Mouse (Mus musculus): ENCODE measurements at regions not wholly inside any gene's neighbourhood (a gene's known extent, or its start where the extent isn't known, plus 50 kb on each side); places are given as distances from the start of the nearest gene placed in this dataset.
"Not testable (repeated sequence)": the region's sequence is repeated elsewhere in the genome, so short reads cannot be mapped to it uniquely, and the experiment has no call there.

GRCm38 (mm10) chr2:114723971-114724666 is 69.4 kb upstream of the Dph6 start:
- in situ Hi-C loops (cut with MseI, MboI) = no loop called here

- in situ Hi-C loops (cut with MseI, MboI) = no loop called here
These were observed 72.4 kb upstream of the Dph6 start for GRCm38 (mm10) chr2:114727197-114727596.

- in situ Hi-C loops (cut with MseI, MboI) = no loop called here
These were observed 80.3 kb upstream of the Dph6 start for GRCm38 (mm10) chr2:114734861-114735569.

DNA sequence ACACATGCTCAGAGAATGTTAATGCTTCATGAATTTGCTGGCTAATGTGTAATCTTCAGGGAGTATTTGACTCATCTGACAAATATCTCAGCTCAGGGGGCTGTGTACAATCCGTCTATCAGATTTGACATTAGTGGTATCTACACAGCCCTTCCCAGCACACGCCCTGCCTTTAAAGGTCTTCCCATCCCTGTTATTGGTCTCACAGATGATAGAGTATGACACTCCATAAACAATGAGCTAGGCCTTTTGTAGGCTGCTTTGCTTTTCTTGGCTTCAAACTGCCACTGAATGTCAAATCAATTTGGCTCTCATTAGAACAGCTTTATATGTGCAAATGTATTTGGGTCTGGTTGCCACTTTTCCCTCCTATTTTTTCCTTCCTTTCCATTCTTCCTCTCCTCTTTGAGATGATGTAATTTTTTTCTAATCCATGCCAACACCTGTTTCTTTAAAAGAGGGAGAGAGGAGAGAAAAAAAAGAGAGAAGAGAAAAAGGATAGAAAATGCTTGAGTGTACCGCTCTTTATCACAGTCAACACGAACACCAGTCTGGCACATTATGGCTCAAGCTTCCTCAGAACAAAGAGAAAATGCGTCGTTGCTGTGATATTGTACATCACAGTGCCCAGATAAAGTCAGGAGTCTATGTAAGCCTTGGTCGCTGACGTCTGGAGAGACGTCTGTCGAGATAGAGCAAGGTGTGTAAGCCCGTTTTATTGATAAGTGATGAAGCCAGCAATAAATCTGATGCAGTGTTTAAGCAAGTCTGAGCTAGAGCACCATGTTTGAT is 84.9 kb upstream of the Dph6 start:
- in situ Hi-C loops (cut with MseI, MboI) = no loop called here

DNA sequence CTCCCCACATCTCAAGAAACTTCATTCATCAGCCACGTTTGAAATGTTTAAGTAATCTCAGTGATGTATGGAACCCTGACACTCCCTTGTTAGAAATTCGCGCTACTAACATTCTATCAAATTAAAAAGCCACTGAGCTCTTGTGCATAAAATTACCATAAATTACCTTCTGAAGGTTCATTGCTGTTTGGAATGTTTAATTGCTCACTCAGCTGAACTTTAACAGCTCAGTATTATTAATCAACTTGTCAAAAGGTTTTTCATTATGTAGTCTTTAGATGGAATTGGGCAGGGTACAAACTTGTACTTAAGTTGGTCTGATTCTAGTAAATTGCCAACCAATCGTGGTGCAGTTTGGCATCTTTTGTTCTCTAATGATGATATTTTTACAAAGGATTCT is 108.5 kb upstream of the Dph6 start:
- in situ Hi-C loops (cut with MseI, MboI) = no loop called here

DNA sequence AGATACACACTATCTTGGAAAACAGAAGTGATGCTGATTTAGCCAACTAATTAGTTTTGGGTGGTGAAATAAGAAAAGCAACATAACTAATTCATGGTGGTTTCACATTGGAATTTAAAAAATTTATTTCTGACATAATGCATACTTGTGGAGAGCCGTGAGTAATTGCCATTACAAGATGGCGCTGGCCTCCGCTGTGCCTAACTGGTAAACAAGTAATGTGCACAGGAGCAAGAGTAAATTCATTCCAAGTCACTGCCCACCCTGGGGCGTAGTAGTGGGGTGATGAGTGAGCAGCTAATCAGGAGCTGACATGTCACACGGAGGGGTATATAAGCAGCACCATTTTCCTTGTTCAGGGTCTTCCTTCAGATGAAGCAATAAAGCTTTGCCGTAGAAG is 119.0 kb upstream of the Dph6 start:
- in situ Hi-C loops (cut with MseI, MboI) = not testable (repeated sequence)

DNA sequence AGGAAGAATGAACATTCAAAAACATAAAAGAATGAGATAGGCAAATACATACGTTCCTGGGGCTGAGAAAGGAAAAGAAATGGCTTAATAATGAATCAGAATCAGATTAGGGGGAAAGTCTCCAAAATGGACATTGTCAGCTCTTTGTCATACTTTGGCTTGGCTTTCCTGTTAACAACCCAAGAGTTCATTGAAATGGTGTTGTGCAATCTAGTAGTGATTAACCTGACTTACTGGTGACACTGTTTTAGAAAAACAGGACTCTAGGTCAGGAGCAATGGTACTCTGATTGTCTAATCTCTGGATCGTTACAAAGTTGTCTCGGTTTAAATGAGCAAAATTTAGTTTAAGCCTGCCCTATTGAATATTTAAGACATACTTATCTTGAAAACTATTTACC is 119.5 kb upstream of the Dph6 start:
- in situ Hi-C loops (cut with MseI, MboI) = no loop called here

- in situ Hi-C loops (cut with MseI, MboI) = no loop called here
These were observed 120.8 kb upstream of the Dph6 start for GRCm38 (mm10) chr2:114775532-114775931.

GRCm38 (mm10) chr2:114776176-114776575 is 121.4 kb upstream of the Dph6 start:
- in situ Hi-C loops (cut with MseI, MboI) = no loop called here

GRCm38 (mm10) chr2:114782450-114782849 is 127.7 kb upstream of the Dph6 start:
- in situ Hi-C loops (cut with MseI, MboI) = no loop called here

- in situ Hi-C loops (cut with MseI, MboI) = no loop called here
These were observed 129.4 kb upstream of the Dph6 start for GRCm38 (mm10) chr2:114784191-114784590.

DNA sequence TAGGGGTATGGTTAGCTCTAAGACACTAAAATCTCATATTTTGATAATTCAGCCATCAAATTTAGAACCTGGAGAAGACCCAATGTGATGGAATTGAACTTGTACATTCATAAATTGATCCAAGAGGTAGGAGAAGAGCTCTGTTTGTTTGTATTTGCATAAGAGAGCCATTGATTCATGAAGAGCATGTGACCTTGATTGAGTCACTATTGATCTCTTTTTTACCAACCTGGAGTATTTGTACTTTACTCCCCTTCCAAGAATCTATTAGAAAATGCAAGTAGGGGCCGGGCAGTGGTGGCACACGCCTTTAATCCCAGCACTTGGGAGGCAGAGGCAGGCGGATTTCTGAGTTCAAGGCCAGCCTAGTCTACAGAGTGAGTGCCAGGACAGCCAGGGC is 133.5 kb upstream of the Dph6 start:
- in situ Hi-C loops (cut with MseI, MboI) = no loop called here

GRCm38 (mm10) chr2:114796630-114797290 is 142.0 kb upstream of the Dph6 start:
- in situ Hi-C loops (cut with MseI, MboI) = no loop called here

GRCm38 (mm10) chr2:114797291-114797650 is 142.5 kb upstream of the Dph6 start:
- in situ Hi-C loops (cut with MseI, MboI) = no loop called here

- in situ Hi-C loops (cut with MseI, MboI) = no loop called here
These were observed 148.5 kb upstream of the Dph6 start for GRCm38 (mm10) chr2:114803241-114803640.

DNA sequence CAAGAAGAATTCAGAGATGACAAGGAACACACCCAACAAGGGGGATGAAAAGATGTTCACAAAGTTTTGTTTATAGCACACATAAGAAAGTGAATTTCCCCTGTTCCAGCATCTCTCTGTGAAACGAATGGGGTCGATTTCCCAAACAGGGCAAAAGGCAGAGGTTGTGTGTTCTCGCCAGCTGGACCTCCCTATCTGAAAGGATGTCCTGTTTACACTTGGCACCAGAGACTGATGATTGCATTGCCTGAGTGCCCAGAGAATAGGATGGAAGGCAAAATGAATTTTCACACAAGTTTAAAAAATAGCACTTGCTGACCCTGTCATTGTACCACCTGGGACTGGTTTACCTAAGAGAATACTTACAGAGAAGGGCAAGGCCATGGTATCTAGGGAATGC is 149.2 kb upstream of the Dph6 start:
- in situ Hi-C loops (cut with MseI, MboI) = no loop called here

GRCm38 (mm10) chr2:114805436-114806047 is 150.8 kb upstream of the Dph6 start:
- in situ Hi-C loops (cut with MseI, MboI) = no loop called here

DNA sequence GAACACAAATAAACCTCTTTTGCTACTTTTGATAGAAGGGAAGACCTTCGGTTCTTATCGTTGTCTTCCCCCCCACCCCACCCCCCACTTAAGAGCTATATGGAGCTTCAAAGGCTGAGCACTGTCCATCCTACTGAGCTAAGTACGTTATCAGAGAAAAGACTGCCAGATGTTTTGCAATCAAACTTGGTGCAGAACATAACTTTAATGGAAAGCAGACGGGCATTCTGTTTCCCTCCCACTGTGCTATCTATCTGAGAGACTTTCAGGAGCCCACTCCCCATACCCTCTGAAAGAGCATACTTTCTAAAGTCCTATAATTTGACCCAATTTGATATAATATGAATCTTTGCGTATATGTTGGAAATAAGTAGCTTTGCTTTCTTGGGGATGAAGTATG is 153.3 kb upstream of the Dph6 start:
- in situ Hi-C loops (cut with MseI, MboI) = no loop called here

DNA sequence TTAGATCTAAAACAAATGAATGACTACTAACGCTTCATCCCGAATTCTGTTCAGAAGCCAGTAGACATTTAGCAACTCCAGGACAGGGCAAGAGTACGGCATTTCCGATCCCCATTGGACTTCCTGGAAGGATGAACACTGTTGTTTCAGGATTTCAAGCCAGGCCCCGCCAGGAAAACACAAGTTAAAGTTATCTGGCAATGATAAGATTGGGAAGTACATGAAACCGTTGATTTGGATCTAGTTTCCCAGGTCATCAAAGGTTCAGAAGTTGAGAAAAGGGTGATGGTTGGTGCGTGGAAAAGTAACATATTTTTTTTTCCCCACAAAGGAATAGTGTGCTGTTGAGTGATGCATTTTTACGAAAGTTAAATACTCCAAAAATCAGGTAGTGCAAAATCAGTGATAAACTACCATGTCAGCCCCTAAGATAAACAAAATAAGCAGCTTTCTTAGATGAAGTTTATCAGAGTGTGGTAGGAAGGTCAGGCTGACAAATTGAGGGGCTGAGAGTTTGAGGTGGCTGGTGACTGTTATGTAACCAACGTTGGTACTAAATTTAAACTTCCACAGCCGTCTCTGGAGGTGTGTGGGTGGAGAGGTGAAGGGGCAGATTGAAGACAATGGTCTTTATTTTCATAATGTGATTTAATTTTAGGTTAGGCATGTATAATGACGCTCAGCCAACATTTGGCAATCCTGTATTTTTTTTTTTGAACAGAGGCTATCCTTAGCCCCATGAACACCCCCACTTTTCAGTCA is 157.6 kb upstream of the Dph6 start:
- in situ Hi-C loops (cut with MseI, MboI) = no loop called here

GRCm38 (mm10) chr2:114812903-114813290 is 158.1 kb upstream of the Dph6 start:
- in situ Hi-C loops (cut with MseI, MboI) = no loop called here

- in situ Hi-C loops (cut with MseI, MboI) = no loop called here
These were observed 167.9 kb upstream of the Dph6 start for GRCm38 (mm10) chr2:114822657-114823056.

Measured in mouse trophoblast stem cell (cell line).